ENCODE assay signal across 8 mouse cellular contexts in genomic region chr5:121385461-121386119, GRCm38 (mm10). TPM values are rescaled to one million over a fixed set of nuclear protein-coding genes. Genes with fewer than 3 reads are reported as not detected.
DNase-seq lines count a peak whose midpoint lies in the region; ATAC-seq and TF ChIP-seq lines count a peak whose summit lies in the region.

TSS of gene Trafd1 (minus strand) at chr5:121385632.

- TF ChIP-seq CTCF in layer of hippocampus, adult 2 months (conservative IDR thresholded peaks at IDR 0.05), result no peak
- no peak for TF ChIP-seq CTCF in lung, embryonic 14.5 days (IDR thresholded peaks at IDR 0.05; ENCODE audit: low read depth)
- TF ChIP-seq CTCF in olfactory bulb, adult 2 months (IDR thresholded peaks at IDR 0.05; ENCODE audit: insufficient read depth, low read depth, low read length), result no peak
- TF ChIP-seq CTCF in thymus, adult 2 months (IDR thresholded peaks at IDR 0.05; ENCODE audit: borderline replicate concordance, control insufficient read depth, extremely low read depth, insufficient read depth, low read length, poor library complexity), result no peak

- peak within 1 kb of the TSS; percentile 84 for H3K27ac ChIP-seq in forebrain, embryonic 15.5 days (replicated peaks)
- H3K27ac ChIP-seq in layer of hippocampus, adult 2 months, result peak within 1 kb of the TSS; percentile 97
- peak within 1 kb of the TSS; percentile 83 for H3K27ac ChIP-seq in lung, embryonic 14.5 days (ENCODE audit: low read depth)
- H3K27ac ChIP-seq in olfactory bulb, adult 2 months (ENCODE audit: insufficient read depth, low read depth, low read length), result peak within 1 kb of the TSS; percentile 94
- H3K27ac ChIP-seq in thymus, adult 2 months (ENCODE audit: control insufficient read depth, insufficient read depth, low read length), result peak within 1 kb of the TSS; percentile 41

- peak; percentile 84 for DNase-seq in ES-CJ7 (ENCODE audit: low read depth, low spot score)
- DNase-seq in cerebellum, adult 11 months, result peak; percentile 93
- peak; percentile 95 for DNase-seq in heart, postnatal 25 days (ENCODE audit: low spot score)
- peak; percentile 91 to 94 for DNase-seq in layer of hippocampus, adult 2 months (ENCODE audit: low spot score in 2 of 2)
- peak; percentile 98 for DNase-seq in lung, embryonic 14.5 days
- DNase-seq in thymus, adult 2 months, result peak; percentile 87

- ATAC-seq in forebrain, embryonic 15.5 days (replicated peaks), result peak; percentile 96
- ATAC-seq in lung, embryonic 14.5 days (ENCODE audit: insufficient read depth), result peak; percentile 98

- peak within 1 kb of the TSS; percentile 84 for H3K4me3 ChIP-seq in forebrain, embryonic 15.5 days
- H3K4me3 ChIP-seq in layer of hippocampus, adult 2 months, result peak within 1 kb of the TSS; percentile 93
- H3K4me3 ChIP-seq in lung, embryonic 14.5 days (ENCODE audit: low read depth, low read length), result peak within 1 kb of the TSS; percentile 75
- peak within 1 kb of the TSS; percentile 77 for H3K4me3 ChIP-seq in olfactory bulb, adult 2 months (ENCODE audit: insufficient read depth, low read depth, low read length)
- H3K4me3 ChIP-seq in thymus, adult 2 months (ENCODE audit: control insufficient read depth, insufficient read depth, low read length), result peak within 1 kb of the TSS; percentile 95

- no peaks in the 10 kb centered on the region; the same call in 1 of the 2 replicates for H3K27me3 ChIP-seq in forebrain, embryonic 15.5 days
- H3K27me3 ChIP-seq in lung, embryonic 14.5 days (ENCODE audit: insufficient read depth, low read length), result no peaks in the 10 kb centered on the region
- no peaks in the 10 kb centered on the region for H3K27me3 ChIP-seq in thymus, adult 2 months (ENCODE audit: control insufficient read depth, insufficient read depth, low read length)

- intact Hi-C loops in heart, postnatal 25 days (cut with DNase I), result no loop called here

- H3K9ac ChIP-seq in forebrain, embryonic 15.5 days (replicated peaks), result peak within 1 kb of the TSS; percentile 81
- H3K9ac ChIP-seq in lung, embryonic 14.5 days, result peak within 1 kb of the TSS; percentile 83

- no peaks in the 10 kb centered on the region for H3K9me3 ChIP-seq in forebrain, embryonic 15.5 days
- H3K9me3 ChIP-seq in lung, embryonic 14.5 days (ENCODE audit: low read depth, low read length), result no peaks in the 10 kb centered on the region

- peaks cover 13% of the 10 kb centered on the region for H3K36me3 ChIP-seq in forebrain, embryonic 15.5 days
- H3K36me3 ChIP-seq in lung, embryonic 14.5 days (ENCODE audit: insufficient read depth), result peaks cover 17% of the 10 kb centered on the region
- H3K36me3 ChIP-seq in thymus, adult 2 months (ENCODE audit: control insufficient read depth, insufficient read depth, low read length), result no peaks in the 10 kb centered on the region

- peaks cover 36% of the 10 kb centered on the region for H3K4me1 ChIP-seq in forebrain, embryonic 15.5 days
- H3K4me1 ChIP-seq in lung, embryonic 14.5 days (ENCODE audit: insufficient read depth), result no peaks in the 10 kb centered on the region
- peaks cover 18% of the 10 kb centered on the region for H3K4me1 ChIP-seq in olfactory bulb, adult 2 months (ENCODE audit: control insufficient read depth, insufficient read depth, low read length)
- 0 out of 2 replicates have a peak, but pooled peaks cover 2% of the 10 kb centered on the region for H3K4me1 ChIP-seq in thymus, adult 2 months (replicated peaks; ENCODE audit: control insufficient read depth, insufficient read depth, low read length)

- H3K4me2 ChIP-seq in forebrain, embryonic 15.5 days (replicated peaks), result peak within 1 kb of the TSS; percentile 78
- H3K4me2 ChIP-seq in lung, embryonic 14.5 days, result peak within 1 kb of the TSS; percentile 78

- peak; percentile 46; the same call in 1 of the 2 replicates for TF ChIP-seq POLR2A in olfactory bulb, adult 2 months (IDR thresholded peaks at IDR 0.05; ENCODE audit: insufficient read depth, low read depth, low read length)
- no peak for TF ChIP-seq POLR2A in thymus, adult 2 months (IDR thresholded peaks at IDR 0.05; ENCODE audit: control insufficient read depth, extremely low read depth, insufficient read depth, low read length, poor library complexity)

- under 1% methylated on average over 36 of the region's 45 CpGs for WGBS in forebrain, embryonic 15.5 days
- under 1% methylated on average over 45 of the region's 45 CpGs for WGBS in lung, embryonic 14.5 days
- WGBS in olfactory bulb, adult 2 months, result under 1% methylated on average over 34 of the region's 45 CpGs
- WGBS in thymus, adult 2 months, result under 1% methylated on average over 35 of the region's 45 CpGs

RNA-seq across cellular contexts. Expression of gene Trafd1, which starts in this region (rescaled TPM):
- 138 and 142 TPM in 2 replicates for polyA plus RNA-seq in forebrain, embryonic 15.5 days (2015; fragmentation: Nextera tagmentation; extraction: Ambion mirVana)
- total RNA-seq in heart, postnatal 25 days (2021), result 10 to 100 TPM; 48.1 to 51.3 TPM
- 10 to 100 TPM; 79.8 to 82.8 TPM for total RNA-seq in layer of hippocampus, adult 2 months (2021)
- 60.8 and 61.0 TPM in 2 replicates for polyA plus RNA-seq in lung, embryonic 14.5 days (2014; fragmentation: Nextera tagmentation; extraction: Ambion mirVana)
- polyA plus RNA-seq in olfactory bulb, adult 2 months (2012; ENCODE audit: insufficient read depth, insufficient read length, low replicate concordance, missing spikeins), result not detected in 2 replicates
- 95.3 and 117 TPM in 2 replicates for polyA plus RNA-seq in thymus, adult 2 months (2012; rRNA removed)

Comparison
In these comparisons a context has a peak if more than half of its experiments do, and no peak if none do; other contexts are left out.
1. Peak in every context shown above with its lines: DNase-seq, ATAC-seq, H3K4me3 ChIP-seq and H3K27ac ChIP-seq.
2. H3K27ac ChIP-seq: peak in every context shown above with its lines; median percentile 97 in layer of hippocampus, adult 2 months; 94 in olfactory bulb, adult 2 months; 84 in forebrain, embryonic 15.5 days; 83 in lung, embryonic 14.5 days; 41 in thymus, adult 2 months.